In the genomic region with DNA sequence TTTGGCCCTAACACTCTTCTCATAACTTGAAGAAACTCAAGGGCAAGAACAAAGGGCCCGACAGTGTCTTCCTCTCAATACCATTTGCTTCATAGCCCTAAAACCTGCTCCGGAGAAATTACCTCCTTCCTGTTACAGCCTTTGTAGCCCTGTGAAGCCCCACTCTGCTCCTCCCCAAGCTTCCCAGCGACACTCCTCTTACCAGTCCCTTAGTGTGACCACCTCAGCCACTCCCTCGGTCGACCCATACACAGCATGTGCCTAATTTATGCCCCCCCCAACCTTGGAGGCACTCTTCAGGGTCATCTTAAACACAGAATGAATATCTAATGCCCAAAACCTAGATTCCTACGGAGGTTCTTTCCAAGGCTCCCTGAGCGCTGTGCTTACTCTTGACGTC, we compare ENCODE assay signal across 7 mouse cellular contexts. TPM values are rescaled to one million over a fixed set of nuclear protein-coding genes. Genes with fewer than 3 reads are reported as not detected.
DNase-seq lines count a peak whose midpoint lies in the region; ATAC-seq and TF ChIP-seq lines count a peak whose summit lies in the region.

No protein-coding gene starts in this region.

- no peak for ATAC-seq in hindbrain, embryonic 14.5 days (ENCODE audit: low FRiP score)
- no peak for ATAC-seq in cerebellum, adult (ENCODE audit: insufficient number of reproducible peaks, low FRiP score, low TSS enrichment)

- H3K36me3 ChIP-seq in E14TG2a.4 (ENCODE audit: insufficient read depth, low read length), result peaks cover 11% of the 10 kb centered on the region
- H3K36me3 ChIP-seq in hindbrain, embryonic 14.5 days (replicated peaks; ENCODE audit: control insufficient read depth, insufficient read depth), result no peaks in the 10 kb centered on the region

- TF ChIP-seq CTCF in E14TG2a.4 (conservative IDR thresholded peaks at IDR 0.05; ENCODE audit: low read length), result no peak

- H3K4me2 ChIP-seq in hindbrain, embryonic 14.5 days (replicated peaks), result peak overlapping the region; percentile 95

- WGBS in hindbrain, embryonic 14.5 days, result 22% methylated on average over 8 of the region's 8 CpGs

- H3K27ac ChIP-seq in brown adipose tissue, adult 24 weeks (replicated peaks; ENCODE audit: low read depth, low read length), result peak overlapping the region; percentile 98
- no peak overlapping the region for H3K27ac ChIP-seq in hindbrain, embryonic 14.5 days

- H3K9ac ChIP-seq in hindbrain, embryonic 14.5 days, result peak overlapping the region; percentile 61; the same call in 1 of the 2 replicates

- peak overlapping the region; percentile 80 for H3K4me3 ChIP-seq in E14TG2a.4 (replicated peaks; ENCODE audit: low read length)
- H3K4me3 ChIP-seq in brown adipose tissue, adult 24 weeks (ENCODE audit: insufficient read depth, low read depth, low read length), result peak overlapping the region; percentile 67
- H3K4me3 ChIP-seq in hindbrain, embryonic 14.5 days (replicated peaks; ENCODE audit: low read length), result peak overlapping the region; percentile 46

- no peaks in the 10 kb centered on the region for H3K9me3 ChIP-seq in E14TG2a.4 (ENCODE audit: low read length)
- no peaks in the 10 kb centered on the region for H3K9me3 ChIP-seq in hindbrain, embryonic 14.5 days (ENCODE audit: control insufficient read depth, low read length)

- no peak for DNase-seq in hindbrain, embryonic 14.5 days (ENCODE audit: low spot score)
- DNase-seq in lung, postnatal 10 days, result peak; percentile 20
- DNase-seq in right cerebral cortex, postnatal 25 days, result no peak
- no peak for DNase-seq in urinary bladder, postnatal 36 days (ENCODE audit: low spot score in 2 of 2)

- H3K27me3 ChIP-seq in E14TG2a.4 (ENCODE audit: insufficient read depth, low read length), result peaks cover 62% of the 10 kb centered on the region
- H3K27me3 ChIP-seq in hindbrain, embryonic 14.5 days (ENCODE audit: control insufficient read depth, insufficient read depth, low read length), result peaks cover 29% of the 10 kb centered on the region

- peaks cover 65% of the 10 kb centered on the region for H3K4me1 ChIP-seq in E14TG2a.4 (replicated peaks; ENCODE audit: low read depth, low read length)
- peaks cover 7% of the 10 kb centered on the region for H3K4me1 ChIP-seq in brown adipose tissue, adult 24 weeks (ENCODE audit: control insufficient read depth, insufficient read depth, insufficient read length, low read length)
- H3K4me1 ChIP-seq in hindbrain, embryonic 14.5 days (replicated peaks; ENCODE audit: control insufficient read depth, insufficient read depth, low read length), result peaks cover 28% of the 10 kb centered on the region

RNA-seq across cellular contexts. Expression of gene Efna1, which starts 2.3 kb away (rescaled TPM):
- polyA plus RNA-seq in brown adipose tissue, adult 24 weeks (2012; ENCODE audit: insufficient read depth, insufficient read length, missing spikeins), result 5.6 and 6.3 TPM in 2 replicates
- polyA plus RNA-seq in hindbrain, embryonic 14.5 days (2014; fragmentation: Nextera tagmentation; extraction: Ambion mirVana), result 9.4 and 10.8 TPM in 2 replicates

RNA-seq across cellular contexts. Expression of gene Slc50a1, which starts 8.3 kb away (rescaled TPM):
- polyA plus RNA-seq in brown adipose tissue, adult 24 weeks (2012; ENCODE audit: insufficient read depth, insufficient read length, missing spikeins), result 28.3 and 33.1 TPM in 2 replicates
- polyA plus RNA-seq in hindbrain, embryonic 14.5 days (2014; fragmentation: Nextera tagmentation; extraction: Ambion mirVana), result 36.0 and 38.8 TPM in 2 replicates

RNA-seq across cellular contexts. Expression of gene Dpm3, which starts 19.5 kb away (rescaled TPM):
- polyA plus RNA-seq in brown adipose tissue, adult 24 weeks (2012; ENCODE audit: insufficient read depth, insufficient read length, missing spikeins), result 125 and 130 TPM in 2 replicates
- 80.7 and 94.4 TPM in 2 replicates for polyA plus RNA-seq in hindbrain, embryonic 14.5 days (2014; fragmentation: Nextera tagmentation; extraction: Ambion mirVana)

RNA-seq across cellular contexts. Expression of gene Trim46, which starts 32.5 kb away (rescaled TPM):
- polyA plus RNA-seq in brown adipose tissue, adult 24 weeks (2012; ENCODE audit: insufficient read depth, insufficient read length, missing spikeins), result not detected in 2 replicates
- 65.8 and 66.5 TPM in 2 replicates for polyA plus RNA-seq in hindbrain, embryonic 14.5 days (2014; fragmentation: Nextera tagmentation; extraction: Ambion mirVana)

RNA-seq across cellular contexts. Expression of gene Krtcap2, which starts 32.9 kb away (rescaled TPM):
- polyA plus RNA-seq in brown adipose tissue, adult 24 weeks (2012; ENCODE audit: insufficient read depth, insufficient read length, missing spikeins), result 57.6 and 64.8 TPM in 2 replicates
- polyA plus RNA-seq in hindbrain, embryonic 14.5 days (2014; fragmentation: Nextera tagmentation; extraction: Ambion mirVana), result 209 and 224 TPM in 2 replicates
